In the genomic region with DNA sequence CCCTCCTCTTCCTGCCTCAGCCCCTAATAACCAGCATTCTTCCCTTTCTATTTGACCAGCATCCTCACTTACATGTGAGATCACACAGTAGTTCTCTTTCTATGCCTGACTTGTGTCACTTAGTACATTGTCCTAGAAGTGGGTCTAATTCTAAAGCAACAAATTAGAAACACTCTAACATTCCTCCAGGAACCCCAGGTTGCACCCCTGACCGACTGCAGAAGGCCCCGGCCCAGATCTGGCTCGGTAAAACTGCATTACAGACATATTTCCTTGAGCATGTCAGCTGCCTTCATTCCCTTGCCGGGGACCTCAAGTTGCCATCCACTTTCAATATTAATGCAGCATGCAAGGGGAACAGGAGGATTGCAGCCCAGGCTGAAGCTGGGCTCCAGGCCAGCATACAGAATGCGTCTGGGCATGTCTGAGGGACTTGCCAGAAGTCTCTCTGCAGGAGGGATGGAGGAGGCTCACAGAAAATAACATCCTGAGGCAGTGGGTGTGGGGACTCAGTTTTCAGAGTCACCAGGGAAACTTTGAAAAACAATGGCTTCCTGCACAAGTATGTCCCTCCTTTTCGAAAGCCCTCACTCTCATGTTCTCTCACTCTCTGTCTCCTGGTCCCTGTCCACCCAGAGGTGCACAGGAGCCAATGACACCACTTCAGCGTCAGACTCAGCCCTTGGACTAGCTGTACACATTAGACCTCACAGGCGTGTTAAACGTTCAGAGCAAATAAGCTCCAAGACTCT, we compare ENCODE assay signal across 8 mouse cellular contexts. TPM values are rescaled to one million over a fixed set of nuclear protein-coding genes. Genes with fewer than 3 reads are reported as not detected.
A peak's percentile ranks its signal among the peaks of the same experiment; 100 is the strongest.
DNase-seq lines count a peak whose midpoint lies in the region; ATAC-seq and TF ChIP-seq lines count a peak whose summit lies in the region.

No protein-coding gene starts in this region.

- 61% methylated on average over 9 of the region's 9 CpGs for WGBS in midbrain, embryonic 10.5 days
- WGBS in midbrain, embryonic 11.5 days, result 57% methylated on average over 9 of the region's 9 CpGs
- WGBS in hindbrain, embryonic 15.5 days, result 27% methylated on average over 9 of the region's 9 CpGs

- H3K4me1 ChIP-seq in midbrain, embryonic 10.5 days, result peaks cover 7% of the 10 kb centered on the region
- no peaks in the 10 kb centered on the region for H3K4me1 ChIP-seq in midbrain, embryonic 11.5 days (ENCODE audit: control insufficient read depth, insufficient read depth, low read length)
- H3K4me1 ChIP-seq in hindbrain, embryonic 15.5 days (replicated peaks), result peaks cover 18% of the 10 kb centered on the region

- H3K27ac ChIP-seq in midbrain, embryonic 10.5 days (replicated peaks), result peak overlapping the region; percentile 46; the same call in 1 of the 2 replicates
- H3K27ac ChIP-seq in midbrain, embryonic 11.5 days (ENCODE audit: low read depth, low read length), result no peak overlapping the region
- H3K27ac ChIP-seq in hindbrain, embryonic 15.5 days (replicated peaks), result peak overlapping the region; percentile 73

- H3K9me3 ChIP-seq in midbrain, embryonic 10.5 days (replicated peaks), result no peaks in the 10 kb centered on the region; the same call in 1 of the 2 replicates
- no peaks in the 10 kb centered on the region for H3K9me3 ChIP-seq in midbrain, embryonic 11.5 days (ENCODE audit: control insufficient read depth, low read length)
- H3K9me3 ChIP-seq in hindbrain, embryonic 15.5 days, result no peaks in the 10 kb centered on the region

- no peak overlapping the region for H3ac ChIP-seq in myocyte (ENCODE audit: control insufficient read depth, insufficient read length)

- no peak overlapping the region for H3K4me3 ChIP-seq in midbrain, embryonic 10.5 days
- H3K4me3 ChIP-seq in midbrain, embryonic 11.5 days (ENCODE audit: low read depth, low read length), result no peak overlapping the region
- no peak overlapping the region for H3K4me3 ChIP-seq in hindbrain, embryonic 15.5 days
- no peak overlapping the region for H3K4me3 ChIP-seq in myocyte

- DNase-seq in midbrain, embryonic 10.5 days (ENCODE audit: low spot score), result no peak
- DNase-seq in midbrain, embryonic 11.5 days (ENCODE audit: low spot score, missing footprints), result no peak
- peak; percentile 87 for DNase-seq in cerebellum, adult 9-11 months
- DNase-seq in frontal cortex, postnatal 25 days (ENCODE audit: low spot score in 2 of 2), result peak; percentile 34 to 41
- peak; percentile 74 to 89 for DNase-seq in left cerebral cortex, postnatal 10 days (ENCODE audit: extremely low spot score in 1 of 2, low spot score in 2 of 2)
- peak; percentile 43 for DNase-seq in urinary bladder, adult 2 months (ENCODE audit: low spot score)

- H3K4me2 ChIP-seq in midbrain, embryonic 11.5 days, result no peak overlapping the region
- peak overlapping the region; percentile 26 for H3K4me2 ChIP-seq in hindbrain, embryonic 15.5 days
- peak overlapping the region; percentile 39 for H3K4me2 ChIP-seq in myocyte (ENCODE audit: low read depth)

- H3K79me2 ChIP-seq in myocyte (ENCODE audit: control insufficient read depth, insufficient read depth), result no peaks in the 10 kb centered on the region

- intact Hi-C loops in left cerebral cortex, postnatal 10 days (cut with DNase I), result no loop called here

- H3K36me3 ChIP-seq in midbrain, embryonic 10.5 days, result no peaks in the 10 kb centered on the region
- no peaks in the 10 kb centered on the region for H3K36me3 ChIP-seq in midbrain, embryonic 11.5 days (ENCODE audit: control insufficient read depth, insufficient read depth, low read length)
- no peaks in the 10 kb centered on the region for H3K36me3 ChIP-seq in hindbrain, embryonic 15.5 days
- no peaks in the 10 kb centered on the region for H3K36me3 ChIP-seq in myocyte (ENCODE audit: control insufficient read depth, insufficient read depth)

- no peak for ATAC-seq in midbrain, embryonic 11.5 days (ENCODE audit: low FRiP score)
- ATAC-seq in hindbrain, embryonic 15.5 days (ENCODE audit: low FRiP score, low read depth), result peak; percentile 85

- H3K9ac ChIP-seq in midbrain, embryonic 11.5 days (ENCODE audit: low read length), result no peak overlapping the region
- H3K9ac ChIP-seq in hindbrain, embryonic 15.5 days, result no peak overlapping the region

- no peak for TF ChIP-seq POLR2A in myocyte (IDR thresholded peaks at IDR 0.05; ENCODE audit: insufficient read length, low read depth)

- no peaks in the 10 kb centered on the region for H3K27me3 ChIP-seq in midbrain, embryonic 10.5 days (ENCODE audit: low read depth, poor library complexity, severe bottlenecking)
- no peaks in the 10 kb centered on the region for H3K27me3 ChIP-seq in midbrain, embryonic 11.5 days (ENCODE audit: control insufficient read depth, insufficient read depth, low read length)
- no peaks in the 10 kb centered on the region for H3K27me3 ChIP-seq in hindbrain, embryonic 15.5 days
- no peaks in the 10 kb centered on the region for H3K27me3 ChIP-seq in myocyte (ENCODE audit: control insufficient read depth, insufficient read depth, insufficient read length)

TF ChIP-seq in myocyte, 11 proteins besides CTCF, POLR2A, EP300 and RAD21:
- TF ChIP-seq POLR2AphosphoS2 (IDR thresholded peaks at IDR 0.05; ENCODE audit: insufficient read length, low read depth), result no peak
- no peak for TF ChIP-seq USF1 (IDR thresholded peaks at IDR 0.05; ENCODE audit: low read depth)
- no peak for TF ChIP-seq TCF3 (IDR thresholded peaks at IDR 0.05; ENCODE audit: insufficient read length, low read depth)
- no peak for TF ChIP-seq MAX (IDR thresholded peaks at IDR 0.05; ENCODE audit: low read depth)
- TF ChIP-seq REST (IDR thresholded peaks at IDR 0.05; ENCODE audit: insufficient read depth, insufficient read length), result no peak
- no peak for TF ChIP-seq CEBPB (IDR thresholded peaks at IDR 0.05; ENCODE audit: insufficient read depth, poor library complexity, severe bottlenecking)
- no peak for TF ChIP-seq MYOD1 (IDR thresholded peaks at IDR 0.05; ENCODE audit: control insufficient read depth in 1 of 3, insufficient read length in 2 of 3, low read depth in 2 of 3)
- TF ChIP-seq SRF (IDR thresholded peaks at IDR 0.05; ENCODE audit: control insufficient read depth, insufficient read length, low read depth), result no peak
- TF ChIP-seq TCF12 (IDR thresholded peaks at IDR 0.05; ENCODE audit: insufficient read depth, poor library complexity, severe bottlenecking), result no peak
- no peak for TF ChIP-seq MYOG (IDR thresholded peaks at IDR 0.05; ENCODE audit: control insufficient read depth in 1 of 3, insufficient read depth in 1 of 3, insufficient read length in 2 of 3, low read depth in 2 of 3)
- no peak for TF ChIP-seq E2F4 (IDR thresholded peaks at IDR 0.05; ENCODE audit: insufficient read depth)

RNA-seq across cellular contexts. Expression of a gene that starts 9.0 kb away (rescaled TPM):
- not detected in 2 replicates for polyA plus RNA-seq in midbrain, embryonic 10.5 days (2016; fragmentation: Nextera tagmentation; extraction: Ambion mirVana)
- polyA plus RNA-seq in midbrain, embryonic 11.5 days (2014; fragmentation: Nextera tagmentation; extraction: Ambion mirVana), result not detected in 2 replicates
- polyA plus RNA-seq in hindbrain, embryonic 15.5 days (2015; fragmentation: Nextera tagmentation; extraction: Ambion mirVana), result not detected in 2 replicates
- total RNA-seq in left cerebral cortex, postnatal 10 days (2021), result not detected
- polyA plus RNA-seq in myocyte (2012; fragmentation: generic; extraction: Trizol), result not detected
- not detected in 2 replicates for polyA plus RNA-seq in urinary bladder, adult 2 months (2012; rRNA removed)

RNA-seq across cellular contexts. Expression of a gene that starts 15.3 kb away (rescaled TPM):
- polyA plus RNA-seq in midbrain, embryonic 10.5 days (2016; fragmentation: Nextera tagmentation; extraction: Ambion mirVana), result 43.2 and 50.7 TPM in 2 replicates
- polyA plus RNA-seq in midbrain, embryonic 11.5 days (2014; fragmentation: Nextera tagmentation; extraction: Ambion mirVana), result 69.1 and 69.3 TPM in 2 replicates
- polyA plus RNA-seq in hindbrain, embryonic 15.5 days (2015; fragmentation: Nextera tagmentation; extraction: Ambion mirVana), result 33.3 and 36.1 TPM in 2 replicates
- total RNA-seq in left cerebral cortex, postnatal 10 days (2021), result 10 to 100 TPM; 44.9 to 56.5 TPM
- 8.4 TPM for polyA plus RNA-seq in myocyte (2012; fragmentation: generic; extraction: Trizol)
- polyA plus RNA-seq in urinary bladder, adult 2 months (2012; rRNA removed), result 26.1 and 28.5 TPM in 2 replicates

Comparison
In these comparisons a context has a peak if more than half of its experiments do, and no peak if none do; other contexts are left out.
1. DNase-seq: peak in cerebellum, adult 9-11 months (single experiment), frontal cortex, postnatal 25 days (2 of 2), left cerebral cortex, postnatal 10 days (2 of 2) and urinary bladder, adult 2 months (single experiment); none in midbrain, embryonic 10.5 days (single experiment) and midbrain, embryonic 11.5 days (single experiment).